Mouse (Mus musculus) heart, embryonic 12.5 days (tissue): ENCODE data around the gene Cd300lf. TPM values are rescaled to one million over a fixed set of nuclear protein-coding genes. Genes with fewer than 3 reads are reported as not detected.

Source experiments
- ATAC-seq: fragments of 200-750 bp; cut with Nextera tagmentation; 2 replicates; pipeline ENCODE4 v1.8.0; 2017; ENCODE audit warnings: moderate TSS enrichment, moderate library complexity; ENCODE audit not compliant: insufficient number of reproducible peaks, low FRiP score
- H3K27ac ChIP-seq: fragments of 300-500 bp; sonication (generic); 2 replicates; pipeline ENCODE4 v1.5.1; 2016; ENCODE audit warnings: mild to moderate bottlenecking, moderate library complexity; ENCODE audit not compliant: poor library complexity, severe bottlenecking
- H3K27me3 ChIP-seq: fragments of 300-500 bp; sonication (generic); replicated peaks from 2 replicates; pipeline ENCODE4 v1.6.1; 2016; ENCODE audit warnings: mild to moderate bottlenecking, moderate library complexity
- H3K36me3 ChIP-seq: fragments of 300-500 bp; sonication (generic); 2 replicates; pipeline ENCODE4 v1.6.1; 2016; ENCODE audit warnings: mild to moderate bottlenecking, moderate library complexity
- H3K4me1 ChIP-seq: fragments of 300-500 bp; sonication (generic); replicated peaks from 2 replicates; pipeline ENCODE4 v1.6.1; 2016; ENCODE audit warnings: mild to moderate bottlenecking
- H3K4me2 ChIP-seq: fragments of 300-500 bp; sonication (generic); 2 replicates; pipeline ENCODE4 v1.6.1; 2016; ENCODE audit warnings: mild to moderate bottlenecking, moderate library complexity
- H3K4me3 ChIP-seq: fragments of 300-500 bp; sonication (generic); 2 replicates; pipeline ENCODE4 v1.5.1; 2016; ENCODE audit warnings: mild to moderate bottlenecking
- H3K9ac ChIP-seq: fragments of 300-500 bp; sonication (generic); 2 replicates; pipeline ENCODE4 v1.6.1; 2016; ENCODE audit warnings: mild to moderate bottlenecking, moderate library complexity
- H3K9me3 ChIP-seq: fragments of 300-500 bp; sonication (generic); replicated peaks from 2 replicates; pipeline ENCODE4 v1.6.1; 2016; ENCODE audit warnings: mild to moderate bottlenecking, moderate library complexity
- WGBS: fragments of 180-500 bp; shearing (Covaris S2); methylation state at CpG from one replicate; pipeline ENCODE4 v1.1.7; 2016; 5-methylcytosine and 5-hydroxymethylcytosine counted together
- polyA plus RNA-seq: library from polyadenylated mRNA; unstranded; fragments of >200 nt; fragmentation: Nextera tagmentation; extraction: Ambion mirVana; gene quantifications from 2 replicates; pipeline ENCODE4 v1.2.1, GENCODE M21; 2016

Cd300lf gene
- polyA plus RNA-seq, 1 experiment from 2014 or later: 0.09 TPM

DNA sequence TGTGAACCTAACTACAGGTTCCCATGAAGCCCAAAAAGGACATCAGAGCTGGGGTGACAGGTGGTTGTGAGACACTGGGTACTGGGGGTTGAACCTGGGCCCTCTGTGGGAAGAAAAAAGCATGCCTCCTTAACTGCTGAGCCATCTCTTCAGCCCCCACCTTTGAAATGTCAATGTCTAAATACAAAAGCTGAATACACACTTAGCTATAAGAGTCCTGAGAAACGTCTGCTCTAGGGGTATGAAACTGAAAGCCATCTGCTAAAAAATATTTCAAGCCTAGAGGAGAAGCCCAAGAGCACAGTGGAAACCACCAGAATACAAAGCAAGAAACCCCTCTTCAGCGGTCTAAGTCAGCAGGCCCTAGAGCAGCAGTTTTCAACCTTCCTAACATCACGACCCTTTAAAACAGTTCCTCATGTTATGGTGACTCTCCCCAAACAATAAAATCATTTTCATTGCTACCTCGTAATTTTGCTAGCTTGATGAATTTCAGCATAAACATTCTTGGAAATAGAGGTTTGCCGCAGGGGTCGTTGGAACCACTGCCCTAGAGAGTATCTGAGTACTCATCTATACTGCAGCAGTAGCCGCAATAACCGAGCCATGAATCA, 1.9 kb downstream of the Cd300lf start:
- no peak overlapping the region for H3K9ac ChIP-seq
- ATAC-seq: no peak
- no peaks in the 10 kb centered on the region for H3K9me3 ChIP-seq
- no peak overlapping the region for H3K4me2 ChIP-seq
- H3K36me3 ChIP-seq: no peaks in the 10 kb centered on the region
- H3K4me1 ChIP-seq: no peaks in the 10 kb centered on the region
- H3K27ac ChIP-seq: no peak overlapping the region
- H3K4me3 ChIP-seq: no peak overlapping the region
- WGBS: 79% methylated on average over 8 of the region's 8 CpGs
- H3K27me3 ChIP-seq: no peaks in the 10 kb centered on the region

DNA sequence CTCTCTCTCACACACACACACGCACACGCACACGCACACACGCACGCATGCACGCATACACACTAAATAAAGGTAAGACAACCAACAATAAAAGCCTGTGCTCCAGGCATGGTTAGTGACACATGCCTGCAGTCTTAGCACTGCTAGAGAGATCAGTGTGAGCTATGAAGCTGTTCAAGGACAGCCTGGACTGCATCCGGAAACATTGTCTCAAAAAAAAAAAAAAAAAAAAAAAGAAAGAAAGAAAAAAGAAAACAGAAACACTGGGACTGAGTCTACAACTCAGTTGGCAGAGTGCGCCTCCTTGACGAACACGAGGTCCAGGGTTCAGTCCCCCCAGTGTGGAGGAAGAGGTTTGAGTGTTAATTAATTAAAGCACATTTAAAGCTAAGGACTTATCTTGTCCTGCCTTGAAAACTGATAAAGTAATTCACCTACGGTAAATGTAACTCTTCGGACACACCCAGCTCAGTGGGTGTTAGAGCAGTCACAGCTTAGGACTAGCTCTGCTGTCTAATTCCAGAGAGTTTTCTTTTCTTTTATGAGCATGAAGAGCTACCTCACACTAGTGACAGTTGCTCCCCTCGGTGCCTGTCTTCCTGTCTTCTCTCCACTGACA, 4.2 kb downstream of the Cd300lf start:
- no peak overlapping the region for H3K4me2 ChIP-seq
- no peak for ATAC-seq
- no peaks in the 10 kb centered on the region for H3K4me1 ChIP-seq
- H3K36me3 ChIP-seq: no peaks in the 10 kb centered on the region
- H3K9ac ChIP-seq: no peak overlapping the region
- no peak overlapping the region for H3K4me3 ChIP-seq
- 0 out of 2 replicates have a peak, but pooled peaks cover under 1% of the 10 kb centered on the region for H3K9me3 ChIP-seq
- 76% methylated on average over 13 of the region's 13 CpGs for WGBS
- H3K27ac ChIP-seq: no peak overlapping the region
- no peaks in the 10 kb centered on the region for H3K27me3 ChIP-seq

DNA sequence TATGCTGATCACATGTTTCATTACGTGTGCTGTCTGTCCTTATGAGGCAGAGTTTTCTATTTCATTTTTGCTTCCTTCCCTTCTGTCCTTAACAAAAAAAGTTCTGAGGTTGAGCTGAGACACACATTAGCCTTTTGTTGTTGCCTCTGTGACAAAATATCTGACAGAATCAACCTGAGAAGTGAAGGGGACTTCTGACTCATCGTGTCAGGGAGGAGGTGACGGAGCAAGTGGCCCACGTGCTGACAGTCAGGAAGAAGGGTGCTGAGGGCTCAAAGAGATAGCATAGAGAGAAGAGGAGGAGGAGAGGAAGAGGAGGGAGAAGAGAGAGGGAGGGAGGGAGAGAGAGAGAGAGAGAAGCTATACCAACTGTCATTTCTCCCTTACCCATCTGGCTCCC, 5.3 kb downstream of the Cd300lf start:
- ATAC-seq: no peak
- no peak overlapping the region for H3K27ac ChIP-seq
- no peak overlapping the region for H3K4me2 ChIP-seq
- H3K27me3 ChIP-seq: no peaks in the 10 kb centered on the region
- H3K9ac ChIP-seq: no peak overlapping the region
- H3K4me3 ChIP-seq: no peak overlapping the region
- H3K9me3 ChIP-seq: 0 out of 2 replicates have a peak, but pooled peaks cover 5% of the 10 kb centered on the region
- H3K4me1 ChIP-seq: no peaks in the 10 kb centered on the region
- H3K36me3 ChIP-seq: no peaks in the 10 kb centered on the region
- 48% methylated on average over 4 of the region's 4 CpGs for WGBS

DNA sequence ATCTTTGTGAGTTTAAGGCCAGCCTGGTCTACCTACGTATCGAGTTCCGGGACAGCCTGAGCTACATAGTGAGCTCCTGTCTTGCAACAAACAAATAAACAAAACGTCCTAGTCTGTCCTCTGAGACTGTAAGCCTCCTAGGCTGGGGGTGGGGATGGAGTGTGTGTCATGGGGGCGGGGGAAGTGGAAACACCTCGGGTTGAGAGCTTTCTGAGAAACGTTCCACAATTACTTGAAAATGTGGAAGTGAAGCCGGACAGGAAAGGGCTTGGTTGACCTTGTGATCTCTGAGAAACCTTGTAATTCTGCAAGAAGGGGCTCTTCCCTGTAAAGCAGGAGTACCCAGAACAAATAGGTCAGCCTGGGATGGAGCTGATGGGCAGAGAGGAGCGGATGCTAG, 14.4 kb downstream of the Cd300lf start:
- H3K36me3 ChIP-seq: no peaks in the 10 kb centered on the region
- H3K4me1 ChIP-seq: peaks cover 3% of the 10 kb centered on the region; the same call in 1 of the 2 replicates
- 0 out of 2 replicates have a peak, but pooled peaks cover 2% of the 10 kb centered on the region for H3K9me3 ChIP-seq
- ATAC-seq: no peak
- no peak overlapping the region for H3K27ac ChIP-seq
- H3K27me3 ChIP-seq: no peaks in the 10 kb centered on the region
- no peak overlapping the region for H3K9ac ChIP-seq
- H3K4me2 ChIP-seq: no peak overlapping the region
- no peak overlapping the region for H3K4me3 ChIP-seq
- 64% methylated on average over 9 of the region's 9 CpGs for WGBS

DNA sequence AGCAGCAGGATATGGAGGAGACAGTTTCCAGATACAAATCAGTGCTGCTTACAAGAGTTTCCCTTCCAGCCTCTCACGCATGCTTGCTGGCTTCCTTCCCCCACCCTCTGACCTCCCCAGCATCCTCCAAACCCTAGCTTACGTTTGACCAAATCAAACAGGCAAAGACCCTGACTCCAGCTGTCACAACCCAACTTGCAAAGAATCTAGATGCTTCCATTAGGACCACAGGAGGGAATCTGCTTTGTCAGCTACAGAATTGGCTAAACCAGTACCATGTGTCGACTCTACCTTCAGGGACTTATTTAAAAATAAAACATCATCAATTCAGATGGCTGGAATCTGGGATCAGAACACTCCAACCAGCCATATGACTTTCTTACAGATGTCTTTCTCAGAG, 21.6 kb downstream of the Cd300lf start:
- Histone ChIP-seq H3K4me3 (no peak overlapping the region), H3K4me2 (no peak overlapping the region), H3K9me3 (no peaks in the 10 kb centered on the region), H3K27ac (no peak overlapping the region), H3K27me3 (no peaks in the 10 kb centered on the region), H3K9ac (no peak overlapping the region), H3K4me1 (peaks cover 10% of the 10 kb centered on the region), H3K36me3 (no peaks in the 10 kb centered on the region)
- ATAC-seq: no peak
- WGBS: 30% methylated on average over 3 of the region's 3 CpGs

DNA sequence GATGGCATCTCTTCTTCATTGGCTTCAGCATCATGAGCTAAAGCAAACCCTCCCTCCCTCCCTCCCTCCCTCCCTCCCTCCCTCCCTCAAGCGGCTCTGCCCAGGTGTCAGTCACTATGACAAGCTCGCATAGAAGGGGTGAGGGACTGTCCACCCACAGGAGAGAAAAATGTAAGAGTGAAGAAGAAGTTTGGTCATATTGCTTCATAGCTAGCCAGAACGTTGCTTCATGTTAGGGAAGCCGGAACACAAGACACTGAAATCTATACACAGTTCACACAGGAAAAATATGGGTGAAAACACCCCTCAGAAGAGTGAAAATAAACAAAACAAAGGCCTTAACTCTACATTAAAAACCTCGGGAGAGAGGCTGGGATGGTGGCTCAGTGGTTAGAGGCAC, 23.5 kb downstream of the Cd300lf start:
- H3K4me1 ChIP-seq: peaks cover 10% of the 10 kb centered on the region; the same call in 1 of the 2 replicates
- no peak overlapping the region for H3K9ac ChIP-seq
- 0 out of 2 replicates have a peak, but pooled peaks cover 3% of the 10 kb centered on the region for H3K9me3 ChIP-seq
- WGBS: 70% methylated on average over 4 of the region's 5 CpGs
- no peak overlapping the region for H3K4me2 ChIP-seq
- no peaks in the 10 kb centered on the region for H3K36me3 ChIP-seq
- no peak for ATAC-seq
- no peaks in the 10 kb centered on the region for H3K27me3 ChIP-seq
- H3K4me3 ChIP-seq: no peak overlapping the region
- H3K27ac ChIP-seq: no peak overlapping the region

DNA sequence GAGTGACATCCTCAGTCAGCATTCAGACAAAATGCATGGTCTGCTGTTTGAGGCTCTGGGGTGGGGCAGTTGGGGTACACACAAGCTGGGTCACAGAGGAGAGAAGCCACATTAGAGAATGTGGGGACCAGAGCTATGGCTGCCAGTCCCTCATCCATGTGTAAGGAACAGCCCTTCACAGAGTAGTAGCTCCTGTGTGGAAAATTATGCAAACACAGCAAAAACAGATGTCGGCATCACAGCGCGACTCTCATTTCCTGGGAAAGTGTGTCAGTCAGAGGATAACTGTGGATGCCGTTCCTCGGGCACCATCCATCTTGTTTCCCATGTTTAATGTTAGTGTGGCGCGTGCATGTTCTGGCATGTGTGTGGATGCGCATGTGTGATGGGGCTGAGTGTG, 25.6 kb downstream of the Cd300lf start:
- no peak overlapping the region for H3K27ac ChIP-seq
- peaks cover 10% of the 10 kb centered on the region; the same call in 1 of the 2 replicates for H3K4me1 ChIP-seq
- 0 out of 2 replicates have a peak, but pooled peaks cover 3% of the 10 kb centered on the region for H3K9me3 ChIP-seq
- no peaks in the 10 kb centered on the region for H3K36me3 ChIP-seq
- H3K9ac ChIP-seq: no peak overlapping the region
- H3K4me2 ChIP-seq: no peak overlapping the region
- no peak overlapping the region for H3K4me3 ChIP-seq
- WGBS: 85% methylated on average over 8 of the region's 8 CpGs
- H3K27me3 ChIP-seq: no peaks in the 10 kb centered on the region
- ATAC-seq: no peak

DNA sequence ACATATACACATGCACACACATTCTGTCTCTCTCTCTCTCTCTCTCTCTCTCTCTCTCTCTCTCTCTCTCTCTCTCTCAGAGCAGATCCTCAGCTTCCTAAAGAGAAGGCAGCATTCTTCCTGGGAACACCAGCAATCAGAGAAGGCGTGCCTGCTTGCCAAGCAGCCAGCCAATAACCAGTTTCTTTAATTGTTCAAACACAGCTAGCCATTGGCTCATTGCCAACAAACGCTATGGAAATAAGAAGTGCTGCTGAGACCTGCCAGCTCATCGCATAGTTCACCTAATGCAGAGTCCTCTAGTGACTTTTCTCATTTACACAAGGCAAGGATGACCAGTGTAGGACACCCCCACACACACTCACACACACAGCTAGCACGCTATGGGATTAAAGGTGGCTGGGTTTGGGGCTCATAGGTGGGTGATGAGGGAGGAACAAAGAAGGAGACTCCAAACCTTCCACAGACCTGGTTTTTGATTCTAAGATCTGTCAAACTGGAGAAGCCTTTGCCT, 26.3 kb downstream of the Cd300lf start:
- ATAC-seq: no peak
- H3K4me2 ChIP-seq: no peak overlapping the region
- no peak overlapping the region; the same call in 1 of the 2 replicates for H3K9ac ChIP-seq
- 0 out of 2 replicates have a peak, but pooled peaks cover 3% of the 10 kb centered on the region for H3K9me3 ChIP-seq
- no peak overlapping the region for H3K4me3 ChIP-seq
- H3K4me1 ChIP-seq: peaks cover 10% of the 10 kb centered on the region; the same call in 1 of the 2 replicates
- 36% methylated on average over 4 of the region's 4 CpGs for WGBS
- no peak overlapping the region for H3K27ac ChIP-seq
- no peaks in the 10 kb centered on the region for H3K27me3 ChIP-seq
- H3K36me3 ChIP-seq: no peaks in the 10 kb centered on the region

DNA sequence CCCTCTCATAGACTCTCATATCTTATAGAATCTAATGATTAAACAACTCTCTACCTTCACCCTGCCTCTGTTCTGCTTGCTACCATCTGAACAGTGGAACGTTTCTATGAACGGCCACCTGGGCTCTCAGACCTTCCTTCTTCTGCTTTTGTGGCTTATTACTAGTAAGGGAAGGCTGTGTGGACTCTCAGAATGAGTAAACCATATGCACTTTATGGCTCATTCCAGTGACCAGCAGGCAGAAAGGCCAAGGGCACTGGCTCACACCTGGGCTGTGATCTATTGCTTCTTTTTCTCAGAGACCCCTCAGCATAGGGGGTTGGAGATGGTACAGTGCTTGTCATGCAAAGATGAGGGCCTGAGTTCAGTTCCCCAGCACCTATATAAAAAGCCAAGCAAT, 27.2 kb downstream of the Cd300lf start:
- H3K9me3 ChIP-seq: 0 out of 2 replicates have a peak, but pooled peaks cover 3% of the 10 kb centered on the region
- WGBS: 72% methylated on average over 2 of the region's 2 CpGs
- no peak overlapping the region for H3K27ac ChIP-seq
- ATAC-seq: no peak
- H3K27me3 ChIP-seq: no peaks in the 10 kb centered on the region
- no peak overlapping the region for H3K4me3 ChIP-seq
- H3K9ac ChIP-seq: no peak overlapping the region
- H3K4me1 ChIP-seq: peaks cover 10% of the 10 kb centered on the region; the same call in 1 of the 2 replicates
- no peak overlapping the region for H3K4me2 ChIP-seq
- no peaks in the 10 kb centered on the region for H3K36me3 ChIP-seq

DNA sequence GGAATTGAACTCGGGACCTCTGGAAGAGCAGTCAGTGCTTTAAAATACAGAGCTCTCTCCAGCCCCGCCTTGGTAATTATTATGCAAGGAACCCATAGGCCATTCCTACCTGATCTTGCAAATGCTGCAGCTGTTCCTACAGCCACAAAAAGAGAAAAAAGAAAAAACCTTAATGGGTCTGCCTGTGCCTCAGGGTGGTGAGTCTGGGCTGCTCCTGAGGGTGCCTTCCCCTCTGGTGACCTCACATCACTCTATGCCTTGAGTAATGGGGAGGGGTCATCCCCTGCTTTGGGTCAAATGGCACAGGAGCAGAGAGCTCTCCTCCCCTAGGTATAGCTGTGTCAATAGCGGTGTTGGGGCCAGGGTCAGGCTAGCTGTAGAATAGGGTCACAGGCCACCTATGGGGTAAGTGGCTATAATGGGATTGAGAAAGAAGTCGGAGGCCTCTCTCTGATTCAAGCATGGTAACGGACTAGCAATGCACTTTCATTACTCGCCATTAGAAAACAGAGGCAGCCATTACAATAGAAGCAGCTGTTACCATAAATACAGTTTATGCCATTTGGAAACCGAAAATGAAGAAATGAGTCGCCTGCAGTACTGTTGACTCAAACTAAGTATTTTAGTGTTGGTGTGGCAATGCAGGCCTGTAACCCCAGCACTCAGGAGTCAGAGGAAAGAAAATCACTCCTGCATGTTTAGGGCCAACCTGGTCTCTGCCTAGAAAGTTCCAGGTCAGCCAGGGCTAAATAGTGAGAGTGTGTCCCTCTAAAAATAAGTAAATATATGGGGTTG, 28.8 kb downstream of the Cd300lf start:
- no peak overlapping the region for H3K4me3 ChIP-seq
- H3K4me1 ChIP-seq: peaks cover 10% of the 10 kb centered on the region; the same call in 1 of the 2 replicates
- no peak overlapping the region for H3K27ac ChIP-seq
- WGBS: 73% methylated on average over 8 of the region's 8 CpGs
- no peak overlapping the region for H3K9ac ChIP-seq
- ATAC-seq: no peak
- 0 out of 2 replicates have a peak, but pooled peaks cover 3% of the 10 kb centered on the region for H3K9me3 ChIP-seq
- H3K4me2 ChIP-seq: no peak overlapping the region
- no peaks in the 10 kb centered on the region for H3K36me3 ChIP-seq
- H3K27me3 ChIP-seq: no peaks in the 10 kb centered on the region
